Mouse (Mus musculus): Measurements from ENCODE around the gene Gm42372. TPM values are rescaled to one million over a fixed set of nuclear protein-coding genes. Genes with fewer than 3 reads are reported as not detected.

The Gm42372 gene
- total RNA-seq, 2 experiments from 2014 or later, result not detected

DNA sequence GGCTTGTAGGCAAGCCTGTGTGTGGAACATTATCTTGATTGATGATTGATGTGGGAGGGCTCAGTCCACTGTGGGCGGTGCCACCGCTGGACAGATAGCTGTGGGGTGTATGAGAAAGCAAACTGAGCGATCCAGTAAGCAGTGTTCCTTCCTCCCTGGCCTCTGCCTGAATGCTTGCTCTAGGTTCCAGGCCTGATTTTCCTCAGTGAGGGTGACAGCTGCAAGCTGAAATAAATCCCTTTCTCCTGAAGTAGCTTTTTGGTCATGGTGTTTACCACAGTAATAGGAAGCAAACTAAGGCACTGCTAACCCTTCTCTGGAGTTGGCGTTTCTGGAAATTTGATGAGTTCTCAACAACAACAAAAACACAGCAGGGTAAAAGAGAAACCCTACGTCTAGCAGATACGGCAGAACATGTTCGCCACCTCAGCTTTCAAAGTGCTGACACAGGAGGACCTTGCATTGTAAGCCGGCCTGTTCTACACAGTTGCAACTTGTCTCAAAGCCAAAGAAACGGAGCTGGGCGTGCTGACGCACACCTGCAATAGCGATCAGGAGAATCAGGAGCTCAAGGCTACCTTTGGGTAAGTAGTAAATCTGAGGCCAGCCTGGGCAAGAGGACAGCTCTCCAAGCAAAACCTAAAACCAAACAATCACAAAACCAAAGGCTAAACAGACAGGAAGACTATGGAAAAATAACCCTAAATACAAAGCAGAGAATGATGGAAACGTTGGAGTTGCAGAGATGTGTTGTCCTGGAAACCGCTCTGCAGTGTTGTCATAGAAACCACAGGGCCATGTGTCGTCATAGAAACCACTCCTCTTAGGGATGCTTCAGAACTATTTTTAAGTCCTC is 26.2 kb upstream of the Gm42372 start:
- no peak for ATAC-seq (replicated peaks; ENCODE audit: low FRiP score, poor library complexity, severe bottlenecking)

GRCm38 (mm10) chr7:16959539-16960187 is 23.2 kb upstream of the Gm42372 start, which contains the start of gene Pnmal1:
TSS of gene Pnmal1 (plus strand) at chr7:16959679.
- ATAC-seq (replicated peaks; ENCODE audit: low FRiP score, poor library complexity, severe bottlenecking), result no peak

DNA sequence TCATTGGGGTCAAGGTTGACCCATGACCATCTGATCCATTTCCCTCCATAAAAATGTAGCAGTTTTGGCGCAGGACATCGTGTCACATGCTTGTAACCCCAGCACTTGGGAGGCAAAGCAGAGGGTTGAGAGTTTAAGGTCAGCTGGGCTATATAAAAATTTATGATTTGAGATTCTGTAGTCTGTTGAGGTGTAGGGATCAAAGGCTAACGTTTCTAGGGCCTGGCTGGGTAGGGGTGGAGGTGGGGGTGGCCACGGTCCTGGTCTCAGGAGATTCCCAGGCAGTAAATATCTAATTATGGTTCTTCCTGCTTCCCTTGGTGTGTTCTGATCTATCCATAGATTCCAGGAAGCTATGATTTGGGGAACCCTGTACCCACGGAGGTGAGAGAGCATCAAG is 21.2 kb upstream of the Gm42372 start:
- no peak for ATAC-seq (replicated peaks; ENCODE audit: low FRiP score, poor library complexity, severe bottlenecking)

DNA sequence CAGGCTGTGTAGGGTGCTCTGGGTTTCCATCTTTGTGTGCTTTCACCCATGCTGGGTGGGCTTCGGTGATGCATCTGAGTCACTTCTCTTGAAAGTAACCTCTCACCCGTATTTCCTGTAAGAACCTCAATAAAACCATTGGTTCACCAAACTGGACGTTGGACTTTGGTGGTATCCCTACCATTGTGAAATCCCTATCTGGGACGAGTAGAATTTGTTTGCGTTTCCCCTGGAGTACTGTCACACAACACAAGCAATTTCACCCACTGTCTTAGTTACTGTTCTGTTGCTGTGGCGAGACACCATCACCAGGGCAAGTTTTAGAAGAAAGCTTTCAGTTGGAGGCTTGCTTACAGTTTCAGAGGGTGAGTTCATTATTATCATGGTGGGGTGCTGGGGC is 14.5 kb upstream of the Gm42372 start:
- ATAC-seq (replicated peaks; ENCODE audit: low FRiP score, poor library complexity, severe bottlenecking), result no peak

- ATAC-seq (replicated peaks; ENCODE audit: low FRiP score, poor library complexity, severe bottlenecking), result no peak
Measured at GRCm38 (mm10) chr7:16971160-16971559, 11.7 kb upstream of the Gm42372 start.

- no peak for ATAC-seq (replicated peaks; ENCODE audit: low FRiP score, poor library complexity, severe bottlenecking)
Measured at GRCm38 (mm10) chr7:16974018-16974417, 8.9 kb upstream of the Gm42372 start.

DNA sequence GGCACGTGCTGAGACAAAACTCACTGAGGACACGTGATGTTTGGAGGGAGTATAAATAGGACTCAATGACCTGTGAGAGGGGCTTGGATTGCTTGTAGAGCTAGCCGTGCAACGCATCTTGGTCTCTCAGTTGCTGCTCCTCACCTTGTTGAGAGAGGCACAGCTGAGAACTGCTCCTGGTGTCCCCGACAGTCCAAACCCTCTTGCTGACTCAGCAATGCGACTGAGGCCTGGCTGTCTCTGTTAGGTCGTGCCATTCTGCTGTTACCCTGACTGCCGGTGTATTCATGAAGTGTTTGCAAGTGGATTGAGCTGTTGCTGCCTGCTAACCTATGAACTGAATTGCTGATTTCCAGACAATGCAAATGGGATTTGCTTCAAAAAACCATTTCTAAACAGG is 6.6 kb upstream of the Gm42372 start:
- no peak for ATAC-seq (replicated peaks; ENCODE audit: low FRiP score, poor library complexity, severe bottlenecking)

GRCm38 (mm10) chr7:16978173-16978572 is 4.7 kb upstream of the Gm42372 start:
- ATAC-seq (replicated peaks; ENCODE audit: low FRiP score, poor library complexity, severe bottlenecking), result no peak

DNA sequence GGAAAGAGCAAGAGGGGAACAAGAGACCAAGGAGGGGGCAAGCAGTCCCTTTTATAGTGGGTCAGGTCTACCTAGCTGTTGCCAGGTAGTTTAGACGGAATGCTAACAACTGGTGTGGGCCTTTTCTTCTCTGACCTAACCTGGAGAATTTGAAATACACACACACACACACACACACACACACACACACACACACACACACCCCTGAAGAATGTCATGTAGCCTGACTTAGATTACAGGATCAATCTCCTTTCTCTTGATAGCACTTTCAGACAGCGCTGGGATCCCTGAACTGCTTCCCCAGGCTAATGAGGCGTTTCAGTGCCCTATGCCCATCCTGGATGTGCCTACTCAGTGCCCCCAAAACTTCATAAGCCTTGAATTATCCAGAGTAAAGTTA is 4.3 kb upstream of the Gm42372 start:
- ATAC-seq (replicated peaks; ENCODE audit: low FRiP score, poor library complexity, severe bottlenecking), result no peak

GRCm38 (mm10) chr7:16980348-16980747 is 2.5 kb upstream of the Gm42372 start:
- no peak for ATAC-seq (replicated peaks; ENCODE audit: low FRiP score, poor library complexity, severe bottlenecking)

- no peak for ATAC-seq (replicated peaks; ENCODE audit: low FRiP score, poor library complexity, severe bottlenecking)
Measured at GRCm38 (mm10) chr7:16987541-16988149, 4.8 kb downstream of the Gm42372 start.

DNA sequence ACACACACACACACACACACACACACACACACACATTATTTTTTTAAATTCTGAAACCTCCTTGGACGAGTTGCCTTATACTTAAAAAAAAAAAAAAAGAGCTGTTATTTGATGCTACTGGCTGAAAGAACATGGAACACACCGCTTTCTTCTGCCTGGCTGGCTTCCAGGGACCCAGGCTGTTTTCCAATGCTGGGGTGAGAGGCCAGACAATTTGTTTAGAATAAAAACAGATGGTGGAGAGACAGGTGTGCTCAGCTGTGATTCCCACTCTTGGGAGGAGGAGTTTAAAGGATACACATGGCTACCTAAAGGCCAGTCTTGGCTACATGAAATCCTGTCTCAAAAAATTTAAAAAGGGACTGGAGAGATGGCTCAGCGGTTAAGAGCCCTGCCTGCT is 5.5 kb downstream of the Gm42372 start:
- no peak for ATAC-seq (replicated peaks; ENCODE audit: low FRiP score, poor library complexity, severe bottlenecking)

DNA sequence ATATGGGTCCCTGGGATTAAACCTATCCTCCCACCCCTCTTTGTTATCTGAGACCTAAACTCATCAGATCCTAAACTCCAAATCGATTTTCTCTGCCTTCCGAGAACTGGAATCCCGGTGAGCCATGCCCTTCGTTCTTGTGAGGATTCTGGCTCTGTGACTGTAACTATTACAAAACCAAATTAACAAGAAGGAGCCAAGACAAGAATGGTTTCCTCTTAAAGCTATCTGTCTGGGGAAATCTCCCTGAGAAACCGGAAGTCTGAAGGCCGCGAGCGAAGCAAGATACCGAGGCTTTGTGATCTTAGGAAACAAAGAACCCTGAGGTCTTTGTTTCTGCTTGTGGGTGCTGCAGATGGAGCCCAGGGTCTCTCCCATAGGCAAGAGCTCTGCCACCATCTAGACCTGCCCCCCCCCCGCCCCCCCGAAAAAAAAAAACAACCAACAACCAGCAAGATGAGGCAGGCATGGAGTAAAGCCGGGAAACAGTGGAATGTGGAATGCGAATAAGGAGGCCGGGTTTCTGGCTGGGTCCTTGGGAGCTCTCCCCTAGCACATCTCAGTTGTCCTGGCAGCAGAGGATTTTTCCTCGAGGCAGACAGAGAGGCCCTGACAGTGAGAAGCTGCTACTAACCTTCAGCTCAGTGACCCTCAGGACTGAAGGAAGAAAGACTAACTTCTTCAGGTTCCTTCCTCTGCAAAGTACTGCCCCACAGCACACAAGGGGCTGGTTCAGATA is 7.3 kb downstream of the Gm42372 start:
- ATAC-seq (replicated peaks; ENCODE audit: low FRiP score, poor library complexity, severe bottlenecking), result no peak

GRCm38 (mm10) chr7:16991681-16992450 is 9.0 kb downstream of the Gm42372 start:
- ATAC-seq (replicated peaks; ENCODE audit: low FRiP score, poor library complexity, severe bottlenecking), result no peak

GRCm38 (mm10) chr7:16992451-16992807 is 9.5 kb downstream of the Gm42372 start, which contains the start of gene Ccdc8:
TSS of gene Ccdc8 (plus strand) at chr7:16992708.
- no peak for ATAC-seq (replicated peaks; ENCODE audit: low FRiP score, poor library complexity, severe bottlenecking)

DNA sequence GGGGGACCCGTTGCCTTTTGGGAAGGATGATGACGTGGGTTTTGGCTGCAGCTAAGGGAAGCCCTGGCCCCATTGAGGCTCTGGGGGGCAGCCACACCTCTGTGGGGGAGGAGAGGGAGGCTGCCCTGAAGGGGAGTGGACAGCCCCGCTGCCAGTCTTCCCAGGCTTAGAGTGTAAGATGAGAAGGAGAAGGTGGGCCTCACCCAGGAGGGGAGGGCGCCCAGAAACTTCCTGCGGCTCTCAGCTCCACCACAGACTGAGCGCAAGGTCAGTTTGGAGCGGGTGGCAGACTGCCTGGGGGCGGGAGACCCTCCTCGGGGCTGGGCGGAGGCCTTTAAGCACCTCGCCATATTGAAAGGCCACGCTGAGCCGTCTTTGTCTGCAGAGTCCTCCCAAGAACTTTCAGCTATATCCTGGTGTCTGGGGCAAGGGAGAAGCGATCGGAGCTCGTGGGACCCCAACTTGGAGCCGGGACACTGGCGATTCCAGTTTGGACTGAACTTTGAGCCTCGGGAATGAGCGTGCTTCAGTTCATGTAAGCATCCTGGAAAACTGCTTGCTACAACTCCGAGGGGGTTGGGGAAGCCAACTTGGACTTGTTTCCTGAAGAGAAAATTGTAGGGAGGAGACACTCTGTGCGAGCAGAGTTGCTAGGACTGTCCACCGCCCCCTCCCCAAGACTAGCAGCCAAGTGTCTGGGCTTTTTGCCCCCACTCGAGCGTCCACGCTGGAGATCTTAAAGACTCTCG is 10.9 kb downstream of the Gm42372 start:
- ATAC-seq (replicated peaks; ENCODE audit: low FRiP score, poor library complexity, severe bottlenecking), result no peak

- no peak for ATAC-seq (replicated peaks; ENCODE audit: low FRiP score, poor library complexity, severe bottlenecking)
Measured at GRCm38 (mm10) chr7:16994400-16994799, 11.5 kb downstream of the Gm42372 start.

DNA sequence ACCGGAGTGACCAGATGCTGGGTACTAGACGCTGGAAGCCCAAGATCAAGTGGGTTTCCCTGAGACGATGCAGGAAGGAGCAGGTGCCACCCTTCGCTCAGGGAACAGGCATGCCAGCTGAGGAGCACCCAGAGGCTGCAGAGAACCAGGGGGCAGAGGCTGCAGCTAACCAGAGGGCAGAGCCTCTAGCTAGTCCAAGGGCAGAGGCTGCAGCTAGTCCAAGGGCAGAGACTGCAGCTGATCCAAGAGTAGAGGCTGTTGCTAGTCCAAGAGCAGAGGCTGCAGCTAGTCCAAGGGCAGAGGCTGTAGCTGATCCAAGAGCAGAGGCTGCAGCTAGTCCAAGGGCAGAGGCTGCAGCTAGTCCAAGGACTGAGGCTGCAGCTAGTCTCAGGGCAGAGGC is 12.5 kb downstream of the Gm42372 start:
- ATAC-seq (replicated peaks; ENCODE audit: low FRiP score, poor library complexity, severe bottlenecking), result no peak

GRCm38 (mm10) chr7:16999233-16999632 is 16.3 kb downstream of the Gm42372 start:
- no peak for ATAC-seq (replicated peaks; ENCODE audit: low FRiP score, poor library complexity, severe bottlenecking)
